Comparison of ENCODE assay signal across 16 mouse cellular contexts in genomic region chr13:43319396-43319795, GRCm38 (mm10).
"Had no signal": no experiment of that assay in that cellular context is flagged by ENCODE, and none has a peak within 500 bp of the region (broad histone marks: within the 10 kb centered on the region; RNA-seq: fewer than 3 reads in every experiment).

No protein-coding gene starts in this region.

- H3K36me3 ChIP-seq: liver, embryonic 13.5 days; midbrain, embryonic 13.5 days had no signal

- ATAC-seq: midbrain, embryonic 13.5 days; midbrain, embryonic 16.5 days had no signal

- H3K27ac ChIP-seq: kidney, postnatal 0 days; layer of hippocampus, adult 2 months; liver, embryonic 13.5 days; macrophage; midbrain, embryonic 13.5 days; stomach, postnatal 0 days had no signal

- H3K27me3 ChIP-seq: liver, embryonic 13.5 days; midbrain, embryonic 13.5 days had no signal

- DNase-seq: kidney, adult 2 months; kidney, postnatal 25 days; layer of hippocampus, adult 9-11 months; liver, embryonic 13.5 days; lung, adult 2 months; right cerebral cortex, postnatal 14 days; right cerebral cortex, postnatal 4 days; thymus, adult 2 months; thymus, postnatal 14 days; thymus, postnatal 4 days had no signal

- H3K4me1 ChIP-seq: liver, embryonic 13.5 days; midbrain, embryonic 13.5 days had no signal

- H3K9me3 ChIP-seq: liver, embryonic 13.5 days; midbrain, embryonic 13.5 days had no signal

- H3K9ac ChIP-seq: liver, embryonic 13.5 days; midbrain, embryonic 13.5 days had no signal

- H3K4me3 ChIP-seq: layer of hippocampus, adult 2 months; liver, embryonic 13.5 days; midbrain, embryonic 13.5 days had no signal

- H3K4me2 ChIP-seq: liver, embryonic 13.5 days; midbrain, embryonic 13.5 days had no signal
